Mouse (Mus musculus): ENCODE measurements around the gene Gm8947. TPM values are rescaled to one million over a fixed set of nuclear protein-coding genes. Genes with fewer than 3 reads are reported as not detected.
"Not testable (repeated sequence)": the region's sequence is repeated elsewhere in the genome, so short reads cannot be mapped to it uniquely, and the experiment has no call there.

Gene Gm8947
- total RNA-seq, 1 experiment from 2014 or later, result not detected

GRCm38 (mm10) chr1:151177937-151178271, 14.3 kb upstream of the Gm8947 start:
- no peak for ATAC-seq (ENCODE audit: extremely low read depth, insufficient number of reproducible peaks, low FRiP score, poor library complexity, severe bottlenecking)

GRCm38 (mm10) chr1:151178505-151179083, 13.6 kb upstream of the Gm8947 start:
- ATAC-seq (ENCODE audit: extremely low read depth, insufficient number of reproducible peaks, low FRiP score, poor library complexity, severe bottlenecking), result no peak

- ATAC-seq (ENCODE audit: extremely low read depth, insufficient number of reproducible peaks, low FRiP score, poor library complexity, severe bottlenecking), result no peak
These were observed 12.0 kb upstream of the Gm8947 start for GRCm38 (mm10) chr1:151180167-151180566.

- ATAC-seq (ENCODE audit: extremely low read depth, insufficient number of reproducible peaks, low FRiP score, poor library complexity, severe bottlenecking), result not testable (repeated sequence)
These were observed 9.9 kb upstream of the Gm8947 start, which contains the start of gene Gm47985 for GRCm38 (mm10) chr1:151182266-151182665. TSS of gene Gm47985 (plus strand) at chr1:151182537.

GRCm38 (mm10) chr1:151186186-151186585, 6.0 kb upstream of the Gm8947 start:
- ATAC-seq (ENCODE audit: extremely low read depth, insufficient number of reproducible peaks, low FRiP score, poor library complexity, severe bottlenecking), result not testable (repeated sequence)

- not testable (repeated sequence) for ATAC-seq (ENCODE audit: extremely low read depth, insufficient number of reproducible peaks, low FRiP score, poor library complexity, severe bottlenecking)
These were observed 5.2 kb upstream of the Gm8947 start for GRCm38 (mm10) chr1:151186879-151187424.

- no peak for ATAC-seq (ENCODE audit: extremely low read depth, insufficient number of reproducible peaks, low FRiP score, poor library complexity, severe bottlenecking)
These were observed 3.7 kb upstream of the Gm8947 start for GRCm38 (mm10) chr1:151188469-151188868.

GRCm38 (mm10) chr1:151192739-151193138, 563 bp downstream of the Gm8947 start:
- ATAC-seq (ENCODE audit: extremely low read depth, insufficient number of reproducible peaks, low FRiP score, poor library complexity, severe bottlenecking), result not testable (repeated sequence)

- not testable (repeated sequence) for ATAC-seq (ENCODE audit: extremely low read depth, insufficient number of reproducible peaks, low FRiP score, poor library complexity, severe bottlenecking)
These were observed 3.8 kb downstream of the Gm8947 start for GRCm38 (mm10) chr1:151195986-151196385.

GRCm38 (mm10) chr1:151196690-151197089, 4.5 kb downstream of the Gm8947 start:
- not testable (repeated sequence) for ATAC-seq (ENCODE audit: extremely low read depth, insufficient number of reproducible peaks, low FRiP score, poor library complexity, severe bottlenecking)

- ATAC-seq (ENCODE audit: extremely low read depth, insufficient number of reproducible peaks, low FRiP score, poor library complexity, severe bottlenecking), result not testable (repeated sequence)
These were observed 5.9 kb downstream of the Gm8947 start, which contains the start of gene Gm47995 for GRCm38 (mm10) chr1:151198120-151198519. TSS of gene Gm47995 (plus strand) at chr1:151198448.

- ATAC-seq (ENCODE audit: extremely low read depth, insufficient number of reproducible peaks, low FRiP score, poor library complexity, severe bottlenecking), result 0 out of 2 replicates have a peak, but pooled peaks have one; percentile 6
These were observed 8.4 kb downstream of the Gm8947 start for GRCm38 (mm10) chr1:151200620-151201019.

- ATAC-seq (ENCODE audit: extremely low read depth, insufficient number of reproducible peaks, low FRiP score, poor library complexity, severe bottlenecking), result not testable (repeated sequence)
These were observed 10.6 kb downstream of the Gm8947 start for GRCm38 (mm10) chr1:151202771-151203170.

- not testable (repeated sequence) for ATAC-seq (ENCODE audit: extremely low read depth, insufficient number of reproducible peaks, low FRiP score, poor library complexity, severe bottlenecking)
These were observed 11.6 kb downstream of the Gm8947 start, which contains the start of gene 3110040M04Rik for GRCm38 (mm10) chr1:151203818-151204217. TSS of gene 3110040M04Rik (plus strand) at chr1:151204121.

GRCm38 (mm10) chr1:151208493-151208892, 16.3 kb downstream of the Gm8947 start:
- ATAC-seq (ENCODE audit: extremely low read depth, insufficient number of reproducible peaks, low FRiP score, poor library complexity, severe bottlenecking), result not testable (repeated sequence)

GRCm38 (mm10) chr1:151208944-151209343, 16.8 kb downstream of the Gm8947 start:
- not testable (repeated sequence) for ATAC-seq (ENCODE audit: extremely low read depth, insufficient number of reproducible peaks, low FRiP score, poor library complexity, severe bottlenecking)

- not testable (repeated sequence) for ATAC-seq (ENCODE audit: extremely low read depth, insufficient number of reproducible peaks, low FRiP score, poor library complexity, severe bottlenecking)
These were observed 17.7 kb downstream of the Gm8947 start, which contains the start of gene Gm47996 for GRCm38 (mm10) chr1:151209824-151210355. TSS of gene Gm47996 (plus strand) at chr1:151210131.

GRCm38 (mm10) chr1:151211666-151212065, 19.5 kb downstream of the Gm8947 start:
- ATAC-seq (ENCODE audit: extremely low read depth, insufficient number of reproducible peaks, low FRiP score, poor library complexity, severe bottlenecking), result not testable (repeated sequence)

GRCm38 (mm10) chr1:151214862-151215261, 22.7 kb downstream of the Gm8947 start:
- no peak for ATAC-seq (ENCODE audit: extremely low read depth, insufficient number of reproducible peaks, low FRiP score, poor library complexity, severe bottlenecking)

GRCm38 (mm10) chr1:151215985-151216384, 23.8 kb downstream of the Gm8947 start:
- ATAC-seq (ENCODE audit: extremely low read depth, insufficient number of reproducible peaks, low FRiP score, poor library complexity, severe bottlenecking), result no peak

Measured in neutrophil, adult 5-6 weeks (primary cell).